ENCODE assay signal across 20 mouse cellular contexts in the genomic region with DNA sequence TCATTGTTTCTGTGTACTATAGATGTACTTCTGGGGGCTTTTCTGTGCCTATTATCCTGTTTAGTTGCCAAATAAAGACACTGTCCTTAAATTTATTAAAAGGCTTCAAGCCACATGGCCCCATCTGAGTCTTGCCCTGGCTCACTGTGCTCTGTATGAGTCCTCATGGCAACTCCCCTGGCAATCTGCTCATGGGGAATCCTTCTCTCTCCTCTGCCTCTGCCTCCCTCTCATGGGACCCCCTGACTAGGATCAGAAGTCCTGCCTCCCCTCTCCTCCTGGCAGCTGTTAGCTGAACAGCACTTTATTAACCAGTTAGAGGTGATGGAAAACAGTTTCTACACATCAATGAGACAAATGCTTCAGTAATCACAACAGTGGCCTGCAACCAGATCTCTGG. TPM values are rescaled to one million over a fixed set of nuclear protein-coding genes. Genes with fewer than 3 reads are reported as not detected.
A peak's percentile ranks its signal among the peaks of the same experiment; 100 is the strongest.
DNase-seq lines count a peak whose midpoint lies in the region; ATAC-seq lines count a peak whose summit lies in the region.
"Had no signal": no experiment of that assay in that cellular context is flagged by ENCODE, and none has a peak within 500 bp of the region (broad histone marks: within the 10 kb centered on the region; RNA-seq: fewer than 3 reads in every experiment).

No protein-coding gene starts in this region.

- no peak overlapping the region for H3K27ac ChIP-seq in midbrain, embryonic 12.5 days (replicated peaks)
- no peak overlapping the region for H3K27ac ChIP-seq in midbrain, embryonic 14.5 days (replicated peaks; ENCODE audit: low read depth, low read length)
- H3K27ac ChIP-seq in neural tube, embryonic 13.5 days (replicated peaks) = peak overlapping the region; percentile 42; the same call in 1 of the 2 replicates
- 0 out of 2 replicates have a peak overlapping the region, but pooled peaks have one; percentile 28 for H3K27ac ChIP-seq in neural tube, embryonic 15.5 days (replicated peaks)
- H3K27ac ChIP-seq: embryonic facial prominence, embryonic 13.5 days; forebrain, embryonic 13.5 days; forebrain, embryonic 15.5 days had no signal

- H3K9ac ChIP-seq in midbrain, embryonic 12.5 days (replicated peaks) = 0 out of 2 replicates have a peak overlapping the region, but pooled peaks have one; percentile 1
- H3K9ac ChIP-seq in midbrain, embryonic 14.5 days (replicated peaks; ENCODE audit: low read length) = no peak overlapping the region
- 0 out of 2 replicates have a peak overlapping the region, but pooled peaks have one; percentile 8 for H3K9ac ChIP-seq in neural tube, embryonic 13.5 days
- H3K9ac ChIP-seq in neural tube, embryonic 15.5 days (replicated peaks) = no peak overlapping the region
- H3K9ac ChIP-seq: embryonic facial prominence, embryonic 13.5 days; forebrain, embryonic 13.5 days; forebrain, embryonic 15.5 days; forebrain, postnatal 0 days had no signal

- no peak overlapping the region for H3K4me2 ChIP-seq in midbrain, embryonic 12.5 days (replicated peaks)
- H3K4me2 ChIP-seq in midbrain, embryonic 14.5 days (ENCODE audit: low read length) = no peak overlapping the region
- no peak overlapping the region for H3K4me2 ChIP-seq in neural tube, embryonic 13.5 days
- no peak overlapping the region for H3K4me2 ChIP-seq in neural tube, embryonic 15.5 days
- H3K4me2 ChIP-seq: embryonic facial prominence, embryonic 13.5 days; forebrain, embryonic 13.5 days; forebrain, embryonic 15.5 days had no signal

- peaks cover 15% of the 10 kb centered on the region for H3K4me1 ChIP-seq in midbrain, embryonic 12.5 days
- H3K4me1 ChIP-seq in midbrain, embryonic 14.5 days (ENCODE audit: control insufficient read depth, insufficient read depth, low read length) = no peaks in the 10 kb centered on the region; the same call in 1 of the 2 replicates
- H3K4me1 ChIP-seq in neural tube, embryonic 13.5 days (replicated peaks) = peaks cover 37% of the 10 kb centered on the region
- H3K4me1 ChIP-seq in neural tube, embryonic 15.5 days = peaks cover 26% of the 10 kb centered on the region

- ATAC-seq in midbrain, embryonic 12.5 days (ENCODE audit: low FRiP score, low read depth) = no peak
- ATAC-seq in midbrain, embryonic 14.5 days (ENCODE audit: low FRiP score, low TSS enrichment) = no peak
- 0 out of 2 replicates have a peak, but pooled peaks have one; percentile 58 for ATAC-seq in neural tube, embryonic 13.5 days (ENCODE audit: low read depth)
- ATAC-seq in neural tube, embryonic 15.5 days (ENCODE audit: low FRiP score) = no peak
- ATAC-seq: activated CD4-positive, CD25-positive, alpha-beta regulatory T cell, adult 4 months; forebrain, embryonic 13.5 days; forebrain, embryonic 15.5 days; forebrain, postnatal 0 days; Patski had no signal

- H3K9me3 ChIP-seq in midbrain, embryonic 12.5 days = no peaks in the 10 kb centered on the region
- no peaks in the 10 kb centered on the region for H3K9me3 ChIP-seq in midbrain, embryonic 14.5 days (ENCODE audit: control insufficient read depth, low read length)
- no peaks in the 10 kb centered on the region for H3K9me3 ChIP-seq in neural tube, embryonic 13.5 days
- no peaks in the 10 kb centered on the region for H3K9me3 ChIP-seq in neural tube, embryonic 15.5 days (replicated peaks)
- H3K9me3 ChIP-seq: embryonic facial prominence, embryonic 13.5 days; forebrain, embryonic 13.5 days; forebrain, embryonic 15.5 days had no signal

- no peak for DNase-seq in midbrain, embryonic 14.5 days
- no peak for DNase-seq in neural tube, embryonic 10.5 days (ENCODE audit: extremely low spot score, low spot score)
- no peak for DNase-seq in liver
- DNase-seq: adrenal gland, adult 8-10 months; adrenal gland, postnatal 14 days; adrenal gland, postnatal 36 days; cerebellum, adult 11-12 months; cerebellum, adult 2 months; cerebellum, adult 9-10 months; cerebellum, postnatal 10 days; cerebellum, postnatal 25 days; forebrain, postnatal 0 days had no signal

- H3K36me3 ChIP-seq in midbrain, embryonic 12.5 days = no peaks in the 10 kb centered on the region
- H3K36me3 ChIP-seq in midbrain, embryonic 14.5 days (ENCODE audit: control insufficient read depth, insufficient read depth, low read length) = no peaks in the 10 kb centered on the region
- no peaks in the 10 kb centered on the region for H3K36me3 ChIP-seq in neural tube, embryonic 13.5 days
- no peaks in the 10 kb centered on the region for H3K36me3 ChIP-seq in neural tube, embryonic 15.5 days
- H3K36me3 ChIP-seq: embryonic facial prominence, embryonic 13.5 days; forebrain, embryonic 15.5 days had no signal

- H3K4me3 ChIP-seq in midbrain, embryonic 12.5 days = no peak overlapping the region
- H3K4me3 ChIP-seq in midbrain, embryonic 14.5 days (replicated peaks; ENCODE audit: low read depth, low read length) = no peak overlapping the region
- H3K4me3 ChIP-seq in neural tube, embryonic 13.5 days = no peak overlapping the region
- no peak overlapping the region for H3K4me3 ChIP-seq in neural tube, embryonic 15.5 days (replicated peaks)
- H3K4me3 ChIP-seq: embryonic facial prominence, embryonic 13.5 days; forebrain, embryonic 13.5 days; forebrain, embryonic 15.5 days had no signal

- H3K27me3 ChIP-seq in midbrain, embryonic 12.5 days = no peaks in the 10 kb centered on the region
- H3K27me3 ChIP-seq in midbrain, embryonic 14.5 days (ENCODE audit: control insufficient read depth, insufficient read depth, low read length) = no peaks in the 10 kb centered on the region
- no peaks in the 10 kb centered on the region for H3K27me3 ChIP-seq in neural tube, embryonic 13.5 days
- H3K27me3 ChIP-seq in neural tube, embryonic 15.5 days (replicated peaks) = no peaks in the 10 kb centered on the region
- H3K27me3 ChIP-seq: embryonic facial prominence, embryonic 13.5 days; forebrain, embryonic 13.5 days; forebrain, embryonic 15.5 days; Patski had no signal

RNA-seq across cellular contexts. Expression of a gene that starts 5.8 kb away (rescaled TPM):
- 51.5 and 56.5 TPM in 2 replicates for polyA plus RNA-seq in midbrain, embryonic 12.5 days (2016; fragmentation: Nextera tagmentation; extraction: Ambion mirVana)
- polyA plus RNA-seq in midbrain, embryonic 14.5 days (2014; fragmentation: Nextera tagmentation; extraction: Ambion mirVana) = 24.6 and 33.4 TPM in 2 replicates
- polyA plus RNA-seq in neural tube, embryonic 13.5 days (2015; fragmentation: Nextera tagmentation; extraction: Ambion mirVana) = 36.8 and 43.7 TPM in 2 replicates
- polyA plus RNA-seq in neural tube, embryonic 15.5 days (2015; fragmentation: Nextera tagmentation; extraction: Ambion mirVana) = 25.6 and 32.1 TPM in 2 replicates

RNA-seq across cellular contexts. Expression of a gene that starts 50.6 kb away (rescaled TPM):
- polyA plus RNA-seq in midbrain, embryonic 12.5 days (2016; fragmentation: Nextera tagmentation; extraction: Ambion mirVana) = 16.0 and 18.2 TPM in 2 replicates
- 17.9 and 20.6 TPM in 2 replicates for polyA plus RNA-seq in midbrain, embryonic 14.5 days (2014; fragmentation: Nextera tagmentation; extraction: Ambion mirVana)
- 9.8 and 9.9 TPM in 2 replicates for polyA plus RNA-seq in neural tube, embryonic 13.5 days (2015; fragmentation: Nextera tagmentation; extraction: Ambion mirVana)
- 7.7 and 7.8 TPM in 2 replicates for polyA plus RNA-seq in neural tube, embryonic 15.5 days (2015; fragmentation: Nextera tagmentation; extraction: Ambion mirVana)

RNA-seq across cellular contexts. Expression of a gene that starts 50.6 kb away (rescaled TPM):
- 137 and 144 TPM in 2 replicates for polyA plus RNA-seq in midbrain, embryonic 12.5 days (2016; fragmentation: Nextera tagmentation; extraction: Ambion mirVana)
- polyA plus RNA-seq in midbrain, embryonic 14.5 days (2014; fragmentation: Nextera tagmentation; extraction: Ambion mirVana) = 156 and 169 TPM in 2 replicates
- polyA plus RNA-seq in neural tube, embryonic 13.5 days (2015; fragmentation: Nextera tagmentation; extraction: Ambion mirVana) = 184 and 187 TPM in 2 replicates
- 187 and 194 TPM in 2 replicates for polyA plus RNA-seq in neural tube, embryonic 15.5 days (2015; fragmentation: Nextera tagmentation; extraction: Ambion mirVana)

Comparison
In these comparisons a context has a peak if more than half of its experiments do, and no peak if none do; other contexts are left out.
1. H3K9ac ChIP-seq: peak in midbrain, embryonic 12.5 days (single experiment) and neural tube, embryonic 13.5 days (single experiment); none in midbrain, embryonic 14.5 days (single experiment) and neural tube, embryonic 15.5 days (single experiment).
2. H3K27ac ChIP-seq: peak in neural tube, embryonic 13.5 days (single experiment) and neural tube, embryonic 15.5 days (single experiment); none in midbrain, embryonic 12.5 days (single experiment) and midbrain, embryonic 14.5 days (single experiment).